Mouse (Mus musculus): ENCODE measurements around the gene Lamc2.

GRCm38 (mm10) chr1:153140265-153140664 lies 46.0 kb downstream of the Lamc2 start:
- TF ChIP-seq POLR2A (IDR thresholded peaks at IDR 0.05; ENCODE audit: borderline replicate concordance, low read depth, low read length) (no peak), CTCF (IDR thresholded peaks at IDR 0.05; ENCODE audit: low read depth, low read length) (no peak)
